Mouse (Mus musculus): ENCODE results near the gene Zfp784. TPM values are rescaled to one million over a fixed set of nuclear protein-coding genes. Genes with fewer than 3 reads are reported as not detected.

Gene Zfp784
- 1 to 10 TPM; 3.9 to 4.1 TPM for polyA plus RNA-seq (2017; shearing (Covaris generic))

GRCm38 (mm10) chr7:5038109-5038732 is at the start of gene Zfp784:
Gene Zfp784, minus strand, starts transcription at chr7:5038446.

GRCm38 (mm10) chr7:5080010-5080751 is 41.9 kb upstream of the Zfp784 start, which contains the start of gene Epn1:
Gene Epn1, plus strand, starts transcription at chr7:5080235.

GRCm38 (mm10) chr7:5061774-5062359 is 23.6 kb upstream of the Zfp784 start, which contains the start of gene U2af2:
Gene U2af2, plus strand, starts transcription at chr7:5062143.

GRCm38 (mm10) chr7:5051193-5052192 is 13.2 kb upstream of the Zfp784 start, which contains the start of gene Zfp580:
Gene Zfp580, plus strand, starts transcription at chr7:5051538.

GRCm38 (mm10) chr7:5033818-5034217 is 4.4 kb downstream of the Zfp784 start, which contains the start of gene 4632433K11Rik:
Gene 4632433K11Rik, plus strand, starts transcription at chr7:5034118.

GRCm38 (mm10) chr7:5020000-5020681 is 18.1 kb downstream of the Zfp784 start, which contains the start of the genes Zfp865 and Ccdc106:
Gene Zfp865, plus strand, starts transcription at chr7:5020376.
Gene Ccdc106, plus strand, starts transcription at chr7:5020553.

GRCm38 (mm10) chr7:5015118-5016001 is 22.9 kb downstream of the Zfp784 start, which contains the start of gene Gm44973:
Gene Gm44973, plus strand, starts transcription at chr7:5015496.

GRCm38 (mm10) chr7:5014251-5015117 is 23.8 kb downstream of the Zfp784 start, which contains the start of the genes Zfp524 and Fiz1:
Gene Zfp524, plus strand, starts transcription at chr7:5014415.
Gene Fiz1, minus strand, starts transcription at chr7:5014697.

GRCm38 (mm10) chr7:4996003-4996895 is 42.0 kb downstream of the Zfp784 start, which contains the start of gene Zfp579:
Gene Zfp579, minus strand, starts transcription at chr7:4996158.

Other genes with a start within 250 kb of the Zfp784 start
- gene Tmem238, start 248.8 kb downstream of the Zfp784 start, polyA plus RNA-seq (2017; shearing (Covaris generic)) = 10 to 100 TPM; 11.1 to 18.2 TPM
- 100 to 1,000 TPM; 268 to 278 TPM for gene Rpl28, start 245.6 kb downstream of the Zfp784 start, polyA plus RNA-seq (2017; shearing (Covaris generic))
- 100 to 1,000 TPM in 1 of 2 experiments, 10 to 100 TPM in 1; 99.5 to 166 TPM for gene Ube2s, start 225.9 kb downstream of the Zfp784 start, polyA plus RNA-seq (2017; shearing (Covaris generic))
- gene Shisa7, start 193.8 kb downstream of the Zfp784 start, polyA plus RNA-seq (2017; shearing (Covaris generic)) = not detected
- gene Isoc2b, start 168.2 kb downstream of the Zfp784 start, polyA plus RNA-seq (2017; shearing (Covaris generic)) = 10 to 100 TPM; 23.8 to 37.5 TPM
- 1 to 10 TPM in 1 of 2 experiments, under 1 TPM in 1; 0.75 to 1.2 TPM for gene Isoc2a, start 161.3 kb downstream of the Zfp784 start, polyA plus RNA-seq (2017; shearing (Covaris generic))
- under 1 TPM in 1 of 2 experiments, not detected in 1; 0.12 TPM for gene Gm36210, start 131.9 kb downstream of the Zfp784 start, polyA plus RNA-seq (2017; shearing (Covaris generic))
- 1 to 10 TPM; 2.0 to 2.2 TPM for gene Zfp628, start 123.2 kb downstream of the Zfp784 start, polyA plus RNA-seq (2017; shearing (Covaris generic))
- gene Nat14, start 116.4 kb downstream of the Zfp784 start, polyA plus RNA-seq (2017; shearing (Covaris generic)) = under 1 TPM; 0.27 to 0.86 TPM
- gene Ssc5d, start 112.7 kb downstream of the Zfp784 start, polyA plus RNA-seq (2017; shearing (Covaris generic)) = under 1 TPM; 0.27 to 0.40 TPM
- under 1 TPM in 1 of 2 experiments, not detected in 1; 0.51 TPM for gene Sbk2, start 74.0 kb downstream of the Zfp784 start, polyA plus RNA-seq (2017; shearing (Covaris generic))
- gene Sbk3, start 67.3 kb downstream of the Zfp784 start, polyA plus RNA-seq (2017; shearing (Covaris generic)) = under 1 TPM in 1 of 2 experiments, not detected in 1; 0.26 TPM
- 10 to 100 TPM; 20.6 to 23.4 TPM for gene Zfp579, start 42.3 kb downstream of the Zfp784 start, polyA plus RNA-seq (2017; shearing (Covaris generic))
- 10 to 100 TPM; 31.2 to 51.7 TPM for gene Zfp524, start 24.0 kb downstream of the Zfp784 start, polyA plus RNA-seq (2017; shearing (Covaris generic))
- 10 to 100 TPM; 41.3 to 45.3 TPM for gene Fiz1, start 23.7 kb downstream of the Zfp784 start, polyA plus RNA-seq (2017; shearing (Covaris generic))
- gene Gm44973, start 22.9 kb downstream of the Zfp784 start, polyA plus RNA-seq (2017; shearing (Covaris generic)) = 1 to 10 TPM; 6.1 to 8.1 TPM
- gene Zfp865, start 18.1 kb downstream of the Zfp784 start, polyA plus RNA-seq (2017; shearing (Covaris generic)) = 1 to 10 TPM; 7.8 to 8.4 TPM
- gene Ccdc106, start 17.9 kb downstream of the Zfp784 start, polyA plus RNA-seq (2017; shearing (Covaris generic)) = not detected
- gene 4632433K11Rik, start 4.3 kb downstream of the Zfp784 start, polyA plus RNA-seq (2017; shearing (Covaris generic)) = not detected
- 1 to 10 TPM; 2.6 to 4.7 TPM for gene Zfp580, start 13.1 kb upstream of the Zfp784 start, polyA plus RNA-seq (2017; shearing (Covaris generic))
- 100 to 1,000 TPM in 1 of 2 experiments, 10 to 100 TPM in 1; 92.7 to 102 TPM for gene U2af2, start 23.7 kb upstream of the Zfp784 start, polyA plus RNA-seq (2017; shearing (Covaris generic))
- gene Epn1, start 41.8 kb upstream of the Zfp784 start, polyA plus RNA-seq (2017; shearing (Covaris generic)) = 10 to 100 TPM; 24.1 to 34.1 TPM
- gene Rfpl4, start 78.5 kb upstream of the Zfp784 start, polyA plus RNA-seq (2017; shearing (Covaris generic)) = under 1 TPM in 1 of 2 experiments, not detected in 1; 0.22 TPM
- gene Rasl2-9, start 87.5 kb upstream of the Zfp784 start, polyA plus RNA-seq (2017; shearing (Covaris generic)) = 1 to 10 TPM in 1 of 2 experiments, not detected in 1; 2.4 TPM
- under 1 TPM; 0.04 to 0.17 TPM for gene Vmn1r55, start 111.2 kb upstream of the Zfp784 start, polyA plus RNA-seq (2017; shearing (Covaris generic))
- gene Vmn1r56, start 158.3 kb upstream of the Zfp784 start, polyA plus RNA-seq (2017; shearing (Covaris generic)) = not detected
- under 1 TPM in 1 of 2 experiments, not detected in 1; 0.65 TPM for gene Vmn1r57, start 180.0 kb upstream of the Zfp784 start, polyA plus RNA-seq (2017; shearing (Covaris generic))